25 mouse cellular contexts compared by ENCODE assay signal in genomic region chr9:32730001-32730655, GRCm38 (mm10).
DNase-seq lines count a peak whose midpoint lies in the region; ATAC-seq and TF ChIP-seq lines count a peak whose summit lies in the region.
"Had no signal": no experiment of that assay in that cellular context is flagged by ENCODE, and none has a peak within 500 bp of the region (broad histone marks: within the 10 kb centered on the region; RNA-seq: fewer than 3 reads in every experiment).

No protein-coding gene starts in this region.

- TF ChIP-seq POLR2A in spleen, adult 2 months (IDR thresholded peaks at IDR 0.05; ENCODE audit: low read depth, low read length): no peak

- no peak for ATAC-seq in forebrain, postnatal 0 days
- ATAC-seq: forebrain, embryonic 15.5 days; hindbrain, postnatal 0 days; intestine, postnatal 0 days had no signal

- no peak overlapping the region for H3K4me3 ChIP-seq in spleen, adult 2 months (ENCODE audit: extremely low read depth, insufficient read depth, insufficient read length)
- no peak overlapping the region for H3K4me3 ChIP-seq in forebrain, postnatal 0 days (ENCODE audit: low read depth, low read length)
- H3K4me3 ChIP-seq: embryonic facial prominence, embryonic 10.5 days; embryonic facial prominence, embryonic 13.5 days; erythroblast, embryonic 14.5 days; forebrain, embryonic 12.5 days; forebrain, embryonic 15.5 days had no signal

- no peak overlapping the region for H3K4me2 ChIP-seq in forebrain, postnatal 0 days (ENCODE audit: low read depth)
- H3K4me2 ChIP-seq: embryonic facial prominence, embryonic 13.5 days; forebrain, embryonic 12.5 days; forebrain, embryonic 15.5 days; heart, embryonic 11.5 days; hindbrain, embryonic 14.5 days had no signal

- DNase-seq in heart, adult 11 months: peak; percentile 92
- DNase-seq in heart, postnatal 14 days: no peak
- DNase-seq in spleen, adult 2 months (ENCODE audit: low read depth in 1 of 2, low spot score in 2 of 2): no peak
- DNase-seq in spleen, postnatal 10 days (ENCODE audit: low spot score in 2 of 2): no peak
- peak; percentile 62 for DNase-seq in induced T-regulatory cell, adult 2 months (ENCODE audit: low read depth)
- peak; percentile 58 for DNase-seq in naive thymus-derived CD4-positive, alpha-beta T cell, adult 2 months (ENCODE audit: low read depth)
- no peak for DNase-seq in forebrain, postnatal 0 days
- DNase-seq: cerebellum, adult 11-12 months; cerebellum, adult 8-10 months; cerebellum, postnatal 10 days; cerebellum, postnatal 36 days; embryo, embryonic 11 days; heart, postnatal 36 days had no signal

- H3K4me1 ChIP-seq in spleen, adult 2 months (ENCODE audit: control insufficient read depth, insufficient read depth, insufficient read length): peaks cover 40% of the 10 kb centered on the region; the same call in 1 of the 2 replicates
- H3K4me1 ChIP-seq in forebrain, postnatal 0 days (ENCODE audit: insufficient read depth): no peaks in the 10 kb centered on the region
- H3K4me1 ChIP-seq: forebrain, embryonic 12.5 days had no signal

- intact Hi-C loops in heart, postnatal 14 days (cut with DNase I): no loop called here

- no peaks in the 10 kb centered on the region for H3K27me3 ChIP-seq in spleen, adult 2 months (ENCODE audit: control insufficient read depth, insufficient read depth, low read length)
- no peaks in the 10 kb centered on the region for H3K27me3 ChIP-seq in forebrain, postnatal 0 days (ENCODE audit: insufficient read depth, low read length)
- H3K27me3 ChIP-seq: CH12.LX; embryonic facial prominence, embryonic 13.5 days; forebrain, embryonic 15.5 days; Patski had no signal

- TF ChIP-seq CTCF in spleen, adult 2 months (IDR thresholded peaks at IDR 0.05; ENCODE audit: extremely low read depth, insufficient read depth, insufficient read length, insufficient replicate concordance): no peak
- TF ChIP-seq CTCF in forebrain, postnatal 0 days (IDR thresholded peaks at IDR 0.05; ENCODE audit: low read depth): no peak

- H3K9me3 ChIP-seq in forebrain, postnatal 0 days (ENCODE audit: low read length): no peaks in the 10 kb centered on the region
- H3K9me3 ChIP-seq: embryonic facial prominence, embryonic 10.5 days; embryonic facial prominence, embryonic 13.5 days; forebrain, embryonic 12.5 days; forebrain, embryonic 15.5 days had no signal

- peaks cover 60% of the 10 kb centered on the region for H3K36me3 ChIP-seq in spleen, adult 2 months (ENCODE audit: control insufficient read depth, insufficient read depth, low read length)
- H3K36me3 ChIP-seq in forebrain, postnatal 0 days (ENCODE audit: insufficient read depth): no peaks in the 10 kb centered on the region
- H3K36me3 ChIP-seq: forebrain, embryonic 12.5 days; forebrain, embryonic 15.5 days; G1E had no signal

- H3K9ac ChIP-seq in forebrain, postnatal 0 days: no peak overlapping the region
- H3K9ac ChIP-seq: embryonic facial prominence, embryonic 13.5 days; forebrain, embryonic 12.5 days; forebrain, embryonic 15.5 days; hindbrain, embryonic 14.5 days had no signal

- WGBS in spleen, adult 2 months: 80% methylated on average over 9 of the region's 9 CpGs
- WGBS in forebrain, postnatal 0 days: 87% methylated on average over 9 of the region's 9 CpGs

- peak overlapping the region; percentile 83 for H3K27ac ChIP-seq in spleen, adult 2 months (ENCODE audit: insufficient read depth, low read length)
- no peak overlapping the region for H3K27ac ChIP-seq in forebrain, postnatal 0 days (ENCODE audit: low read depth, low read length)
- H3K27ac ChIP-seq: embryonic facial prominence, embryonic 10.5 days; forebrain, embryonic 12.5 days; forebrain, embryonic 15.5 days; hindbrain, embryonic 14.5 days; hindbrain, postnatal 0 days had no signal

Comparison
In these comparisons a context has a peak if more than half of its experiments do, and no peak if none do; other contexts are left out.
1. DNase-seq: peak in heart, adult 11 months (single experiment), induced T-regulatory cell, adult 2 months (single experiment) and naive thymus-derived CD4-positive, alpha-beta T cell, adult 2 months (single experiment); none in heart, postnatal 14 days (0 of 2), spleen, adult 2 months (0 of 2), spleen, postnatal 10 days (0 of 2) and forebrain, postnatal 0 days (single experiment).